Mouse (Mus musculus) myocyte (in vitro differentiated cells): ENCODE data around the gene Chl1.

Experiments
- E2F4 ChIP-seq: IDR thresholded peaks from one replicate; pipeline ENCODE4 v1.6.1; 2011; ENCODE audit warnings: mild to moderate bottlenecking, control low read depth, moderate library complexity; ENCODE audit not compliant: insufficient read depth
- MAX ChIP-seq: IDR thresholded peaks from one replicate; pipeline ENCODE4 v1.6.1; 2011; ENCODE audit warnings: low read depth, mild to moderate bottlenecking, control low read depth
- POLR2A ChIP-seq: IDR thresholded peaks from one replicate; pipeline ENCODE4 v1.6.1; 2011; ENCODE audit warnings: low read depth, mild to moderate bottlenecking, control low read depth, moderate library complexity; ENCODE audit not compliant: insufficient read length
- POLR2AphosphoS2 ChIP-seq: IDR thresholded peaks from one replicate; pipeline ENCODE4 v1.6.1; 2011; ENCODE audit warnings: low read depth, control low read depth; ENCODE audit not compliant: insufficient read length
- SRF ChIP-seq: IDR thresholded peaks from one replicate; pipeline ENCODE4 v1.6.1; 2011; ENCODE audit warnings: low read depth; ENCODE audit not compliant: control insufficient read depth, insufficient read length

- TF ChIP-seq POLR2A (no peak), POLR2AphosphoS2 (no peak), E2F4 (no peak), MAX (no peak), SRF (no peak)
These were observed 163.9 kb downstream of the Chl1 start for GRCm38 (mm10) chr6:103674332-103674731.
